Mouse (Mus musculus): ENCODE measurements at regions not wholly inside any gene's neighbourhood (a gene's known extent, or its start where the extent isn't known, plus 50 kb on each side); places are given as distances from the start of the nearest gene placed in this dataset.

DNA sequence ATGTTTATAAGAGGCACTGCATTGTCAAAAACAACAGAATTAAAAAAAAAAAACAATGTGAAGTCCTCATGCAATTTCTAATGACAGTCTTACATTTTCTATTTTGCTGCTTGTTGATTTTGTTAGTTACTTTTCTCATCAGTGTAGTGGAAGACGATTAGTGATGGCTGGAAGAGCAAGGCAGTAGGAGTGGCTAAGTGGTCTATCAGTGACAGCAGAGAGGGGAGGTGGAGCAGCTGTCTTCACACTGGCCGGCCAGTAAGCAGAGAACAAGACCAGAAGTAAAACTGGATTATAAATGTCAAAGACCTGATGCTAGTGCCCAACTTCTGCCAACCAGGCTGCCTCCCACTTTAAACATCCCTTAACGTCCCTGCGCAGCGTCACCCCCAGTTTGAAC lies 265.6 kb upstream of the Fbxl7 start:
- no peak for TF ChIP-seq POLR2A (IDR thresholded peaks at IDR 0.05; ENCODE audit: borderline replicate concordance, low read depth, low read length)
- no peak for TF ChIP-seq CTCF (IDR thresholded peaks at IDR 0.05; ENCODE audit: low read depth, low read length)

Measured in bone marrow macrophage, adult 2 months (primary cell).